Mouse (Mus musculus) lung, embryonic 14.5 days (tissue): ENCODE data around the gene Snx5. TPM values are rescaled to one million over a fixed set of nuclear protein-coding genes. Genes with fewer than 3 reads are reported as not detected.

ENCODE experiments used
- ATAC-seq: fragments of 200-750 bp; cut with Nextera tagmentation; 2 replicates; pipeline ENCODE4 v1.8.0; 2017; ENCODE audit warnings: mild to moderate bottlenecking, moderate TSS enrichment, moderate library complexity; ENCODE audit not compliant: insufficient read depth
- DNase-seq: peaks from one replicate; pipeline ENCODE4 v3.0.0-alpha.2; 2015
- H3K27ac ChIP-seq: fragments of 300-500 bp; sonication (generic); 2 replicates; pipeline ENCODE4 v1.5.1; 2014; ENCODE audit warnings: low read depth, mild to moderate bottlenecking, moderate library complexity
- H3K27me3 ChIP-seq: fragments of 300-500 bp; sonication (generic); 2 replicates; pipeline ENCODE4 v1.6.1; 2014; ENCODE audit warnings: low read length, control low read depth; ENCODE audit not compliant: insufficient read depth
- H3K36me3 ChIP-seq: fragments of 300-500 bp; sonication (generic); 2 replicates; pipeline ENCODE4 v1.6.1; 2014; ENCODE audit warnings: control low read depth; ENCODE audit not compliant: insufficient read depth
- H3K4me1 ChIP-seq: fragments of 300-500 bp; sonication (generic); 2 replicates; pipeline ENCODE4 v1.6.1; 2014; ENCODE audit warnings: antibody characterized with exemption, control low read depth; ENCODE audit not compliant: insufficient read depth
- H3K4me2 ChIP-seq: fragments of 300-500 bp; sonication (generic); 2 replicates; pipeline ENCODE4 v1.6.1; 2014; ENCODE audit warnings: mild to moderate bottlenecking
- H3K4me3 ChIP-seq: fragments of 300-500 bp; sonication (generic); 2 replicates; pipeline ENCODE4 v1.5.1; 2014; ENCODE audit warnings: low read depth, low read length
- H3K9ac ChIP-seq: fragments of 300-500 bp; sonication (generic); 2 replicates; pipeline ENCODE4 v1.6.1; 2014
- H3K9me3 ChIP-seq: fragments of 300-500 bp; sonication (generic); 2 replicates; pipeline ENCODE4 v1.6.1; 2016; ENCODE audit warnings: low read depth, low read length, control low read depth
- CTCF ChIP-seq: IDR thresholded peaks from 2 replicates; pipeline ENCODE4 v1.5.1; 2016; ENCODE audit warnings: antibody characterized with exemption, low read depth
- WGBS: fragments of 180-500 bp; shearing (Covaris S2); extraction: QIAGEN DNeasy Blood & Tissue Kit; methylation state at CpG from one replicate; pipeline ENCODE4 v1.1.7; 2014; 5-methylcytosine and 5-hydroxymethylcytosine counted together
- polyA plus RNA-seq: library from polyadenylated mRNA; unstranded; fragments of >200 nt; fragmentation: Nextera tagmentation; extraction: Ambion mirVana; gene quantifications from 2 replicates; pipeline ENCODE4 v1.2.1, GENCODE M21; 2014

The Snx5 gene
- 135 and 139 TPM in 2 replicates for polyA plus RNA-seq

DNA sequence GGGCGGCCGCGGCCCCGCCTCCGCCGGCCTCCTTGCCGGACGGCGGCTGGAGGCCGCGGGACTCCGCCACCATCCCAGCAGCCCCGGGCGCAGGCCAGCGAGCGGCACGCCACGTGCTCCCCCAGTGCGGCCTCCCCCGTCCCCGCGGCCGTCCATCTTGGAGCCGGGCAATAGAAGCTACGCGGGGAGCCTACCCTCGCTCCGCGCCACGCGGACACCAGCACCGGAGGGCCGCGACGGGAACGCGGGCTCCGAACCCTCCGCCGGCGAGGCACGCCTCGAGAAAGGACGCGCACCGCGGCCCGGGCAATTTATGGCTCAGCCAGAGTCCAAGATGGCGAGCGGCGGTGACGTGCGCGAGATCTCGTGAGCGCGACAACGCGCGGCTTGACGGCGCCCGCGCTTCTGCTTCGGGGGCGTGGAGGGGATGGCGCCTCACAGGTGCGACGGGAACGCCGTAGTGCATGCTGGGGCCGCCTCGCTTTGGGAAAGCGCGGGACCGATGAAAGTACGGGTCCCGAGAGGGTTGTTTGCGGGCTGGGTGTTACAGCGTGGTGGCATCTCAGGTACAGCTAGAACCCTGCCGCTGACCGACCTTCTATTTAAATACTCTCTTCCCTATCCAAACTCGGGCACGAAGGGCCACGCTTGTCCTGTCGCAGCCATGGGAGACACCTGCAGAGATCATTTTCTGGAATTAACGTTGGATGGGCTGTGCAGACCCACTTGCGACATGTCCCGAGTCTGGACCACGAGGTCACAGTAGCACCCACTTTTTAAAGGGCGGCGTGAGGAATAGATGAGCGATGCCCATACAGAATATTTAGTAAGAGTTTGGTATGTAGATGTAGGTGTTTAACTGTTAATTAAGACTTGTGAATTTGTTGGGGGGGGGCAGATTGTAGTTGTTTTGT, at the start of gene Snx5, which contains the start of gene Mgme1:
TSS of gene Snx5 (minus strand) at position 400 of the 914 bp plus-strand sequence.
TSS of gene Mgme1 (plus strand) at position 157 of the 914 bp plus-strand sequence.
- Histone ChIP-seq H3K4me2 (peak within 1 kb of the TSS; percentile 88), H3K4me3 (peak within 1 kb of the TSS; percentile 95), H3K4me1 (peaks cover 15% of the 10 kb centered on the region), H3K27ac (peak within 1 kb of the TSS; percentile 97), H3K36me3 (peaks cover 23% of the 10 kb centered on the region; the same call in 1 of the 2 replicates), H3K9ac (peak within 1 kb of the TSS; percentile 99), H3K27me3 (no peaks in the 10 kb centered on the region), H3K9me3 (no peaks in the 10 kb centered on the region)
- no peak for TF ChIP-seq CTCF
- WGBS, result under 1% methylated on average over 93 of the region's 93 CpGs
- ATAC-seq (peak; percentile 98), DNase-seq (peak; percentile 98)

DNA sequence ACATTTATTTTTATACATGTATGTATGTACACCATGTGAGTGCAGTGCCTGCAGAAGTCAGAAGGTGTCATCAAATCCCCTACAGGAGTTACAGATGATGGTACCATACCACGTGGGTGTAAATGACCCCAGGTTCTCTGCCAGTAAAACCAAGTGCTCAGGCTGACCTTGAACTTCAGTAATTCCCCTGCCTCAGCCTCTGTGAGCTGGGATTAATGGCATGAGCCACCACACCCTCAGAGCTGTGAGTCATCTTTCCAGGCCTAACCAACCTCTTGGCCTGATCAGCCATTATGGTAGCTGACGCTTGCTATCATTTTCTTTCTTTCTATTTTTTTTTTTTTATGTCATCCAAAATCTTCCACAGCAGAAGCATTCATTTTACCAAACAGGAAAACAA, 40.7 kb upstream of the Snx5 start:
- no peaks in the 10 kb centered on the region for H3K27me3 ChIP-seq
- no peak for TF ChIP-seq CTCF
- H3K4me1 ChIP-seq, result no peaks in the 10 kb centered on the region
- H3K27ac ChIP-seq, result no peak overlapping the region
- no peaks in the 10 kb centered on the region for H3K36me3 ChIP-seq
- no peak overlapping the region for H3K4me3 ChIP-seq
- ATAC-seq (no peak), DNase-seq (no peak)
- no peaks in the 10 kb centered on the region for H3K9me3 ChIP-seq
- H3K9ac ChIP-seq, result no peak overlapping the region
- WGBS, result 72% methylated on average over 2 of the region's 2 CpGs
- no peak overlapping the region for H3K4me2 ChIP-seq

DNA sequence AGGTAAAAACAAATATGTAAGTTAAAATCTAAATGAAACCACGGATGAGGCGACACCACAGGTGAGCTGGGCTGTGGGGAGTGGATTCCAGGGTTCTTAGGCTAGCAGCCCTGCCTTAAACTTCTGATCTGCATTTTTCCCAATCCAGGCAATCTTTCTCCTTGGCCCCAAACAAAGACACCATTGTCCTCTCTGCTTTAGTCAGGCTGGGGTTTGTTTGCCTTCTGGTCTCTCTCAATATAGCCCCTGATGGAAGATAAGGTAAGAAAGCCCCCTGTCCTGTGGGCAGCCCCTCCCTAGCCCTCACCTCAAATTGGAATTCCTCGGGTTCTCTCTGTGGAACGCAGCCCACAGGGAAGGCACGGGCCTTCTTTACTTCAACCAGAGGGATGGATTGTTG, 39.6 kb upstream of the Snx5 start:
- no peaks in the 10 kb centered on the region for H3K9me3 ChIP-seq

DNA sequence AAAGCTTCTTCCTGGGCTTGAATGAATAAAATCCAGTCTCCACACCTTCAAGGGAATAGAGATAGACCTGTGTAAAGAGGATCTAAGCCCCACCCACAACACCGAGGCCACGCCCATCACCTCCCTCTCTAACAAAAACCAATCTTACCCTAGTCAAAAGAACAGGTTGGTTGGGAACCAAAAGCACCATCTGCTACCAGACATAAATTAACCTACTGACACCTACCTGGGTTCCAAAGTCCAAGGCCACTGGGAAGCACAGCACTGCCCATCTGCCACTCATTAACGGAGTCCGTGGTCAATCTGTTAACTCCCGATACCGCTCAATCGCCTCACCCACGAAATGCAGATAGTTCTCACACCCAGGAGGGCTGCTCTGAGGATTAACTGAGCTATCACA, 37.9 kb upstream of the Snx5 start:
- no peak overlapping the region for H3K4me3 ChIP-seq
- H3K27me3 ChIP-seq, result no peaks in the 10 kb centered on the region
- TF ChIP-seq CTCF, result no peak
- WGBS, result 54% methylated on average over 8 of the region's 8 CpGs
- no peaks in the 10 kb centered on the region for H3K4me1 ChIP-seq
- no peak overlapping the region for H3K9ac ChIP-seq
- H3K36me3 ChIP-seq, result no peaks in the 10 kb centered on the region
- H3K27ac ChIP-seq, result no peak overlapping the region
- no peak for ATAC-seq
- DNase-seq, result no peak
- H3K9me3 ChIP-seq, result no peaks in the 10 kb centered on the region
- H3K4me2 ChIP-seq, result no peak overlapping the region

More for the DNA sequence above, 39.6 kb upstream of the Snx5 start:
- Histone ChIP-seq H3K27me3 (no peaks in the 10 kb centered on the region), H3K4me2 (no peak overlapping the region), H3K36me3 (no peaks in the 10 kb centered on the region), H3K9ac (no peak overlapping the region), H3K4me1 (no peaks in the 10 kb centered on the region), H3K27ac (peak overlapping the region; percentile 76), H3K4me3 (no peak overlapping the region)
- ATAC-seq (peak; percentile 91), DNase-seq (peak; percentile 41)
- no peak for TF ChIP-seq CTCF
- WGBS, result 26% methylated on average over 5 of the region's 5 CpGs

DNA sequence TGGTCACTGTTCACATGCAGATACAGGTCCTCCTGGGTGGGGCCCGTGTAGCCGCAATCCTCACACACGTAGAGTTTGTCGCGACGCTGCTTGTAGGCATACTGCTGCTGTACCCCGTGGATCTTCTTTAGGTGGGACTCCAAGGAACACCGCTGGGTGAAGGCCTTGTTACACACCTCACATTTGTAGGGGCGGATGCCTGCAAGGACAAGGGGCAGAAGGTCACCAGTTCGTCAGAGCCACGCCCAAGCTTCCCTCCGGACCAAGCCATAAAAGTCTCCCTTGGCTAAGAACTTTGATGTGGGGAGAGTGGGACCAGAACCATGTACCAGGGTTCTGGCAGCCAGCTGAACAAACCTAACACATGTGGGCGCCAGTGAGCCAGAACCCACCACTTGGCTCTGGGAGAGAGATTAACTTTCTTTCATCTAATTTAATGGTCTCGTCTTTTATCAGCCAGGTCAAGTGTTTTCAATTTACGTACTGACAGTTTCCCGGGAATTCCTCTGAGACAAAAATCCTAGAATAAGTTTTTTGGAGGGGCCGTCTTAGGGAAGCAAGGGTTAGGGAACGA, 35.1 kb upstream of the Snx5 start:
- no peaks in the 10 kb centered on the region for H3K9me3 ChIP-seq
- DNase-seq (no peak), ATAC-seq (no peak)
- no peaks in the 10 kb centered on the region for H3K36me3 ChIP-seq
- H3K4me2 ChIP-seq, result no peak overlapping the region
- no peaks in the 10 kb centered on the region for H3K27me3 ChIP-seq
- no peak overlapping the region for H3K4me3 ChIP-seq
- 65% methylated on average over 18 of the region's 18 CpGs for WGBS
- no peak for TF ChIP-seq CTCF
- no peak overlapping the region for H3K9ac ChIP-seq
- H3K4me1 ChIP-seq, result no peaks in the 10 kb centered on the region
- no peak overlapping the region for H3K27ac ChIP-seq

DNA sequence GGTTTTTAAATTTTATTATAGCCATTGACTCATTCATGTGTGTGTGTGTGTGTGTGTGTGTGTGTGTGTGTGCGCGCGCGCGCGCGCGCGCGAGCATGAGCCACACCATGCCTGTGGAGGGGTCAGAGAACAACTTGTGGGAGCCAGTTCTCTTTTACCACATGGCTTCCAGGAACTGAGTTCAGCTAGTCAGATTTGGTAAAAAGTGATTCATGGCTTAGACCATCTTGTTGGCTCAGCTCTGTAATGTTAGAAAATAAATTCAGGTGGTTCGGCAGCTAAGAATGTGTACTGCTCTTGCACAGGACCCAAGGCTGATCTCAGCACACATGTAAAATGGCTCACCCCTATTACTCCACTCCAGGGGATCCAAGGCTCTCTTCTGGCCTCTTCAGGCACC, 30.4 kb upstream of the Snx5 start:
- Histone ChIP-seq H3K4me3 (no peak overlapping the region), H3K27me3 (no peaks in the 10 kb centered on the region), H3K4me2 (no peak overlapping the region), H3K36me3 (no peaks in the 10 kb centered on the region), H3K9me3 (no peaks in the 10 kb centered on the region), H3K4me1 (peaks cover 3% of the 10 kb centered on the region; the same call in 1 of the 2 replicates), H3K9ac (no peak overlapping the region), H3K27ac (no peak overlapping the region)
- DNase-seq (no peak), ATAC-seq (no peak)
- TF ChIP-seq CTCF, result no peak
- 94% methylated on average over 11 of the region's 11 CpGs for WGBS
